Mouse (Mus musculus): ENCODE results near the gene Sgk2. TPM values are rescaled to one million over a fixed set of nuclear protein-coding genes. Genes with fewer than 3 reads are reported as not detected.

The Sgk2 gene
- polyA plus RNA-seq, 1 experiment from 2014 or later: 1.2 TPM

GRCm38 (mm10) chr2:163001071-163001470, 13.9 kb downstream of the Sgk2 start:
- Histone ChIP-seq H3K27me3 (replicated peaks; ENCODE audit: control insufficient read depth, insufficient read depth, low read length) (0 out of 2 replicates have a peak, but pooled peaks cover 3% of the 10 kb centered on the region), H3K27ac (ENCODE audit: low read length) (no peak overlapping the region), H3K9ac (ENCODE audit: low read depth, low read length) (no peak overlapping the region), H3K4me1 (ENCODE audit: control insufficient read depth, insufficient read depth, low read length) (no peaks in the 10 kb centered on the region), H3K36me3 (ENCODE audit: control insufficient read depth, insufficient read depth, low read length) (no peaks in the 10 kb centered on the region), H3K4me3 (ENCODE audit: low read length) (no peak overlapping the region), H3K9me3 (ENCODE audit: control insufficient read depth, low read length) (no peaks in the 10 kb centered on the region), H3K4me2 (ENCODE audit: low read depth, low read length) (no peak overlapping the region)
- ATAC-seq: no peak
- WGBS: 89% methylated on average over 1 of the region's 1 CpGs

- no peak overlapping the region for H3K9ac ChIP-seq (ENCODE audit: low read depth, low read length)
Observed at GRCm38 (mm10) chr2:163007299-163007698, 20.2 kb downstream of the Sgk2 start.

GRCm38 (mm10) chr2:163016916-163017743, 30.0 kb downstream of the Sgk2 start, which contains the start of gene Ift52:
TSS of gene Ift52 (plus strand) at chr2:163017354.
- peak within 1 kb of the TSS; percentile 71 for H3K4me2 ChIP-seq (ENCODE audit: low read depth, low read length)
- H3K4me3 ChIP-seq (ENCODE audit: low read length): peak within 1 kb of the TSS; percentile 74
- H3K27ac ChIP-seq (ENCODE audit: low read length): peak within 1 kb of the TSS; percentile 49; the same call in 1 of the 2 replicates
- no peaks in the 10 kb centered on the region for H3K27me3 ChIP-seq (replicated peaks; ENCODE audit: control insufficient read depth, insufficient read depth, low read length)
- peak; percentile 97 for ATAC-seq
- H3K9ac ChIP-seq (ENCODE audit: low read depth, low read length): peak within 1 kb of the TSS; percentile 80
- under 1% methylated on average over 57 of the region's 57 CpGs for WGBS
- H3K36me3 ChIP-seq (ENCODE audit: control insufficient read depth, insufficient read depth, low read length): no peaks in the 10 kb centered on the region
- H3K4me1 ChIP-seq (ENCODE audit: control insufficient read depth, insufficient read depth, low read length): peaks cover 9% of the 10 kb centered on the region
- no peaks in the 10 kb centered on the region for H3K9me3 ChIP-seq (ENCODE audit: control insufficient read depth, low read length)

More at GRCm38 (mm10) chr2:163007299-163007698, 20.2 kb downstream of the Sgk2 start:
- no peaks in the 10 kb centered on the region; the same call in 1 of the 2 replicates for H3K9me3 ChIP-seq (ENCODE audit: control insufficient read depth, low read length)
- no peak overlapping the region for H3K4me2 ChIP-seq (ENCODE audit: low read depth, low read length)
- ATAC-seq: no peak
- H3K27me3 ChIP-seq (replicated peaks; ENCODE audit: control insufficient read depth, insufficient read depth, low read length): 0 out of 2 replicates have a peak, but pooled peaks cover 3% of the 10 kb centered on the region
- H3K4me1 ChIP-seq (ENCODE audit: control insufficient read depth, insufficient read depth, low read length): no peaks in the 10 kb centered on the region
- H3K27ac ChIP-seq (ENCODE audit: low read length): no peak overlapping the region
- WGBS: 74% methylated on average over 4 of the region's 4 CpGs
- H3K4me3 ChIP-seq (ENCODE audit: low read length): no peak overlapping the region
- no peaks in the 10 kb centered on the region for H3K36me3 ChIP-seq (ENCODE audit: control insufficient read depth, insufficient read depth, low read length)

- Histone ChIP-seq H3K27me3 (replicated peaks; ENCODE audit: control insufficient read depth, insufficient read depth, low read length) (no peaks in the 10 kb centered on the region), H3K4me1 (ENCODE audit: control insufficient read depth, insufficient read depth, low read length) (no peaks in the 10 kb centered on the region), H3K9me3 (ENCODE audit: control insufficient read depth, low read length) (no peaks in the 10 kb centered on the region), H3K4me2 (ENCODE audit: low read depth, low read length) (no peak overlapping the region), H3K36me3 (ENCODE audit: control insufficient read depth, insufficient read depth, low read length) (peaks cover 12% of the 10 kb centered on the region; the same call in 1 of the 2 replicates), H3K4me3 (ENCODE audit: low read length) (no peak overlapping the region), H3K27ac (ENCODE audit: low read length) (no peak overlapping the region), H3K9ac (ENCODE audit: low read depth, low read length) (no peak overlapping the region)
- ATAC-seq: no peak
- 91% methylated on average over 5 of the region's 5 CpGs for WGBS
Observed at GRCm38 (mm10) chr2:163031289-163031688, 44.2 kb downstream of the Sgk2 start.

GRCm38 (mm10) chr2:163031757-163032156, 44.6 kb downstream of the Sgk2 start:
- Histone ChIP-seq H3K4me1 (ENCODE audit: control insufficient read depth, insufficient read depth, low read length) (no peaks in the 10 kb centered on the region), H3K27me3 (replicated peaks; ENCODE audit: control insufficient read depth, insufficient read depth, low read length) (no peaks in the 10 kb centered on the region), H3K9me3 (ENCODE audit: control insufficient read depth, low read length) (no peaks in the 10 kb centered on the region), H3K4me3 (ENCODE audit: low read length) (no peak overlapping the region), H3K4me2 (ENCODE audit: low read depth, low read length) (no peak overlapping the region), H3K9ac (ENCODE audit: low read depth, low read length) (no peak overlapping the region), H3K27ac (ENCODE audit: low read length) (no peak overlapping the region), H3K36me3 (ENCODE audit: control insufficient read depth, insufficient read depth, low read length) (peaks cover 17% of the 10 kb centered on the region)
- WGBS: 86% methylated on average over 2 of the region's 2 CpGs
- ATAC-seq: no peak

- Histone ChIP-seq H3K4me3 (ENCODE audit: low read length) (no peak overlapping the region), H3K4me1 (ENCODE audit: control insufficient read depth, insufficient read depth, low read length) (no peaks in the 10 kb centered on the region), H3K9ac (ENCODE audit: low read depth, low read length) (no peak overlapping the region), H3K27ac (ENCODE audit: low read length) (no peak overlapping the region), H3K27me3 (replicated peaks; ENCODE audit: control insufficient read depth, insufficient read depth, low read length) (no peaks in the 10 kb centered on the region), H3K9me3 (ENCODE audit: control insufficient read depth, low read length) (no peaks in the 10 kb centered on the region), H3K36me3 (ENCODE audit: control insufficient read depth, insufficient read depth, low read length) (peaks cover 24% of the 10 kb centered on the region), H3K4me2 (ENCODE audit: low read depth, low read length) (no peak overlapping the region)
- 60% methylated on average over 4 of the region's 4 CpGs for WGBS
- ATAC-seq: no peak
Observed at GRCm38 (mm10) chr2:163032622-163033021, 45.5 kb downstream of the Sgk2 start.

GRCm38 (mm10) chr2:163039940-163040339, 52.8 kb downstream of the Sgk2 start:
- H3K9ac ChIP-seq (ENCODE audit: low read depth, low read length): no peak overlapping the region
- H3K27me3 ChIP-seq (replicated peaks; ENCODE audit: control insufficient read depth, insufficient read depth, low read length): no peaks in the 10 kb centered on the region
- ATAC-seq: no peak
- no peaks in the 10 kb centered on the region for H3K4me1 ChIP-seq (ENCODE audit: control insufficient read depth, insufficient read depth, low read length)
- H3K36me3 ChIP-seq (ENCODE audit: control insufficient read depth, insufficient read depth, low read length): peaks cover 18% of the 10 kb centered on the region
- no peak overlapping the region for H3K4me3 ChIP-seq (ENCODE audit: low read length)
- H3K27ac ChIP-seq (ENCODE audit: low read length): no peak overlapping the region
- no peak overlapping the region for H3K4me2 ChIP-seq (ENCODE audit: low read depth, low read length)
- 85% methylated on average over 7 of the region's 7 CpGs for WGBS
- H3K9me3 ChIP-seq (ENCODE audit: control insufficient read depth, low read length): no peaks in the 10 kb centered on the region

GRCm38 (mm10) chr2:163048125-163048524, 61.0 kb downstream of the Sgk2 start:
- Histone ChIP-seq H3K9me3 (ENCODE audit: control insufficient read depth, low read length) (no peaks in the 10 kb centered on the region), H3K9ac (ENCODE audit: low read depth, low read length) (peak overlapping the region; percentile 34; the same call in 1 of the 2 replicates), H3K27me3 (replicated peaks; ENCODE audit: control insufficient read depth, insufficient read depth, low read length) (no peaks in the 10 kb centered on the region), H3K36me3 (ENCODE audit: control insufficient read depth, insufficient read depth, low read length) (peaks cover 6% of the 10 kb centered on the region), H3K4me3 (ENCODE audit: low read length) (peak overlapping the region; percentile 18), H3K4me2 (ENCODE audit: low read depth, low read length) (peak overlapping the region; percentile 41), H3K4me1 (ENCODE audit: control insufficient read depth, insufficient read depth, low read length) (no peaks in the 10 kb centered on the region), H3K27ac (ENCODE audit: low read length) (no peak overlapping the region)
- peak; percentile 79 for ATAC-seq
- WGBS: 3% methylated on average over 10 of the region's 10 CpGs

GRCm38 (mm10) chr2:163049116-163049515, 62.0 kb downstream of the Sgk2 start:
- no peak for ATAC-seq
- no peaks in the 10 kb centered on the region for H3K9me3 ChIP-seq (ENCODE audit: control insufficient read depth, low read length)
- no peak overlapping the region for H3K27ac ChIP-seq (ENCODE audit: low read length)
- H3K9ac ChIP-seq (ENCODE audit: low read depth, low read length): no peak overlapping the region
- H3K4me3 ChIP-seq (ENCODE audit: low read length): no peak overlapping the region
- H3K4me1 ChIP-seq (ENCODE audit: control insufficient read depth, insufficient read depth, low read length): peaks cover 6% of the 10 kb centered on the region; the same call in 1 of the 2 replicates
- peaks cover 6% of the 10 kb centered on the region for H3K36me3 ChIP-seq (ENCODE audit: control insufficient read depth, insufficient read depth, low read length)
- H3K4me2 ChIP-seq (ENCODE audit: low read depth, low read length): no peak overlapping the region
- whole genome bisulfite sequencing: 94% methylated on average over 2 of the region's 2 CpGs
- H3K27me3 ChIP-seq (replicated peaks; ENCODE audit: control insufficient read depth, insufficient read depth, low read length): no peaks in the 10 kb centered on the region
